Mouse (Mus musculus) embryonic stem cell, embryonic (primary cell): ENCODE data around the gene Frat1.

ENCODE experiments used
- CTCF ChIA-PET, 4 experiments: fragments of 300-600 bp in 2 of 4; fragments of 350-600 bp in 2 of 4; sonication (Branson Sonifier 250); formaldehyde crosslinking; loops; one replicate each; lab custom pipeline; 2022; ENCODE audit warnings: inconsistent platforms in 2 of 4; lab: Charles Lee
- POLR2A ChIA-PET, 4 experiments: fragments of 300-600 bp in 2 of 4; fragments of 350-600 bp in 2 of 4; sonication (Branson Sonifier 250); formaldehyde crosslinking; loops; one replicate each; lab custom pipeline; 2022; ENCODE audit warnings: antibody characterized with exemption in 4 of 4, inconsistent platforms in 1 of 4; lab: Charles Lee

The Frat1 gene

GRCm38 (mm10) chr19:41831718-41832391, 2.1 kb downstream of the Frat1 start:
- CTCF ChIA-PET = interaction anchor here in 1 of 4 experiments (2.0 kb wide), 1 partner anchor 29 kb away, joined by 5 read pairs; no protein-coding TSS in a partner anchor

DNA sequence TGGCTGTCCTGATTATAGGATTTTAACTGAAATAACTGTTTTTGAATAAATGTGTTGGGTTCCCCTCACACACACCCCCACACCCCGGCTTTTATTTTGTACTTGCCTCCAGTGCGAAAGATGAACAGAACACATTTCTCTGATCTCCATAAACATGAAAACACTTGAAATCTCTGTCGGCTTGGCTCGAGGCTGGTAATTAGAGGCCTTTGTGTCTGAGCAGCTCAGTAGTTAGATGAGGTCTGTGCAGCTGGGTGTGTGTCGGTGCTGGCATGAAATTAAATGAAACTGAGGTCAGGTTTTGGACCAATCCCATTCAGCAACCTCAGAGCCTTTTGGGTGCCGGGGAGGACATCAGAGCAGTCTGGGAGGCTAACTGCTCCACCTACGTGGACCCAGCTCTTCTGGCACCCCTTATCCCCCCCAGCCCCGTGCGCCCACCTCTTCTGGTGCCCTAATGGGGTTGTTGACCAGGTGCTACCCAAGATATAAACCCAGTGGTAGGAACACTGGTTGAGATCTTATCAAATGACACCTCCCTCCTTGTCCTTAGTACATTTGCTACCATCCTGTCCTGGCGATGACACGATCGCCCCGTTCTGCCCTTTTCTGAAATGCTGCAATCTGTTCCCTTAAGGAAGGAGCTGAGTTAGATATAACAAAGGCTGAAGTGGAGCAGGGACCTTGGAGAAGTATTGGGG, 2.9 kb downstream of the Frat1 start:
- ChIA-PET CTCF (interaction anchor here in 1 of 4 experiments (2.0 kb wide), 1 partner anchor 29 kb away, joined by 5 read pairs; no protein-coding TSS in a partner anchor), POLR2A (interaction anchor here in 2 of 4 experiments (0.8 to 2.8 kb wide), 6 partner anchors 10 to 44 kb away, joined by 4 to 10 read pairs (median 6); partner anchors contain the start of gene Frat2 (in 1 of the 2))

More at GRCm38 (mm10) chr19:41831718-41832391, 2.1 kb downstream of the Frat1 start:
- POLR2A ChIA-PET = interaction anchor here in 3 of 4 experiments (0.6 to 2.8 kb wide), 9 partner anchors 8 to 214 kb away, joined by 3 to 10 read pairs (median 5); partner anchors contain the start of genes Frat2 (in 1 of the 3), Hoga1 (in 1 of the 3) and Pgam1 (in 1 of the 3)

DNA sequence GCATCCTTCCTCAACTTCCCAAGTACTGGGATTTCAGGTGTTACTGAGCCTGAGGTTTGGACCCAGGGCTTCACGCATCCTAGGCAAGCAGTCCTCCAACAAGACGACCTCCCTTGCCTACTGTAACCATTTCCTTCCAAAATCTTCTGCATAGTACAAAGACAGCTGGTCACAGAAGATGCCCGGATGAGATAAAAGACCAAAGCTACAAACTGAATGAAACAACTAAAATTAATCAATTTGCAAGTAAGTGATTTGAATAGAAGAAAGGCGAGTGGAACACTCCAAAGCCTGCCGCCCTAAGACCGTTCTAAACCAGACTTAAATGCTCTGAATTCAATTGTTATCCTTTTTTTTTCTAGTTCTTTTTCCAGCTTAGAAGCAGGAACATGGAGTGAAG, 5.6 kb downstream of the Frat1 start:
- POLR2A ChIA-PET = interaction anchor here in 1 of 4 experiments (0.6 to 2.2 kb wide), 4 partner anchors 12 to 246 kb away, joined by 3 to 5 read pairs (median 4); partner anchors contain the start of gene Frat2
- CTCF ChIA-PET = interaction anchor here in 1 of 4 experiments (0.6 kb wide), 1 partner anchor 518 kb away, joined by 4 read pairs; no protein-coding TSS in a partner anchor

- POLR2A ChIA-PET = interaction anchor here in 1 of 4 experiments (0.6 to 2.2 kb wide), 4 partner anchors 12 to 649 kb away, joined by 3 to 5 read pairs (median 4); partner anchors contain the start of gene Frat2
- CTCF ChIA-PET = interaction anchor here in 2 of 4 experiments (0.6 to 0.8 kb wide), 2 partner anchors 33 to 518 kb away, joined by 3 to 4 read pairs; no protein-coding TSS in a partner anchor
Measured at GRCm38 (mm10) chr19:41835816-41836215, 6.0 kb downstream of the Frat1 start.

GRCm38 (mm10) chr19:41836719-41837118, 6.9 kb downstream of the Frat1 start:
- POLR2A ChIA-PET = interaction anchor here in 2 of 4 experiments (0.6 to 2.2 kb wide), 4 partner anchors 11 to 598 kb away, joined by 3 to 5 read pairs (median 3); partner anchors contain the start of gene Frat2 (in 1 of the 2)

DNA sequence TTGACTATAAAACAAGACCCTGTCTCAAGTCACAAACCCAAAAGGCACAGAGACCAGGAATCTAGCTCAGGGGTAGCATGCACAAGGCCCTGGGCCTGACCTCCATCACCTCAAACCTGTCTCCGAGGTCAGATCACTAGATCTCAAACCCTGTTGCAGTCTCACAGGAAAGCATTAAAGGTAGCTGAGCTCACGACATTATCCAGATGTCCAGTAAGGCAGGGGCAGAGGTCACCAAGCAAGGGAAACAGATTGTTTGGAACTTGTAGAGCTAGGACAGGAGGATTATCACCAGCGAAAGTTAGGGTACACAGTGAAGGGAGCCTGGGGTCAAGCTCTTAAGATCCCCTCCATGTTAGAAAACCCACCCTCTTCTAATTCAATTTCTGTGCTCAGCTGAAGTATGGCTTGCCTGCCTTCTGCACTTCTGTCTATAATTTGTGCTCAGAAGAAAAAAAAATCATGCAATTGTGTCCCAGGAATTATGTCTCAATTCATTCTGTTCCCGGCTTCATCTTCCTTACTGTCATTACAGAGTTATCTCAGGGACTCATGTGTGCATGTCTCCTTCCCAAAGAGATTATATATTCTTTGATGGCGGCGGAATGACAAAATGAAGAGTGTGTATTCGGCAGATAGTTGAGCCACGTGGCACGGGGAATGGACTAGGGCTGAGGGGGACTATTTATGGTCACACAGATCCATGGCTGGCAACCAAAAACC, 7.6 kb downstream of the Frat1 start:
- ChIA-PET CTCF (interaction anchor here in 2 of 4 experiments (0.5 to 0.7 kb wide), 4 partner anchors 9 to 117 kb away, joined by 3 to 24 read pairs (median 4); no protein-coding TSS in a partner anchor), POLR2A (interaction anchor here in 1 of 4 experiments (1.1 to 2.2 kb wide), 2 partner anchors 10 to 35 kb away, joined by 3 to 5 read pairs; partner anchors contain the start of gene Frat2)

More at GRCm38 (mm10) chr19:41836719-41837118, 6.9 kb downstream of the Frat1 start:
- CTCF ChIA-PET = interaction anchor here in 1 of 4 experiments (0.6 to 0.7 kb wide), 2 partner anchors 17 to 95 kb away, joined by 4 to 24 read pairs; no protein-coding TSS in a partner anchor

GRCm38 (mm10) chr19:41837917-41838261, 8.1 kb downstream of the Frat1 start:
- ChIA-PET CTCF (interaction anchor here in 1 of 4 experiments (0.5 kb wide), 1 partner anchor 9 kb away, joined by 3 read pairs; no protein-coding TSS in a partner anchor), POLR2A (no interaction called here)

DNA sequence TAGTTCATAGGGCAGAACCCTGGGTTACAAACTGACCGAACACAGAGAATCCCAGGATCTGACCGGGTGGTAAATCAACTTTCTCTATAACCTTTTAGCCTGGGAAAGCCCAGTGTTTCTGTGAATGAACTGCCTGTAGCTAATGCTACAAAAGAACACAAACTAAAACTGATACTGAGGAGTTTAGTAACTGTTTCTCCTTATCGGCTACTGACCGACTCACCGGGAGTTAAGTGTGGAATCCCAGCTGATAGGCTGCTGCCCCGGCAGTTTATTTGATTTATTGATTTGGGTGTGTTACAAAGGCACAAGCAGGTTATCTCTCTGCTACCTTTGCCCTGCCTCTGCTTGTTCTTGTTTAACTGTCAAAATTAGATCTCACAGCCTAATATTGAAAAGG, 9.0 kb downstream of the Frat1 start:
- ChIA-PET POLR2A (no interaction called here), CTCF (interaction anchor here in 1 of 4 experiments (0.6 kb wide), 1 partner anchor 16 kb away, joined by 3 read pairs; no protein-coding TSS in a partner anchor)

GRCm38 (mm10) chr19:41839685-41840084, 9.9 kb downstream of the Frat1 start:
- POLR2A ChIA-PET = interaction anchor here in 2 of 4 experiments (0.6 to 1.1 kb wide), 2 partner anchors 19 to 1779 kb away, joined by 3 to 4 read pairs; no protein-coding TSS in a partner anchor
- CTCF ChIA-PET = interaction anchor here in 1 of 4 experiments (1.2 kb wide), 1 partner anchor 9 kb away, joined by 3 read pairs; no protein-coding TSS in a partner anchor

DNA sequence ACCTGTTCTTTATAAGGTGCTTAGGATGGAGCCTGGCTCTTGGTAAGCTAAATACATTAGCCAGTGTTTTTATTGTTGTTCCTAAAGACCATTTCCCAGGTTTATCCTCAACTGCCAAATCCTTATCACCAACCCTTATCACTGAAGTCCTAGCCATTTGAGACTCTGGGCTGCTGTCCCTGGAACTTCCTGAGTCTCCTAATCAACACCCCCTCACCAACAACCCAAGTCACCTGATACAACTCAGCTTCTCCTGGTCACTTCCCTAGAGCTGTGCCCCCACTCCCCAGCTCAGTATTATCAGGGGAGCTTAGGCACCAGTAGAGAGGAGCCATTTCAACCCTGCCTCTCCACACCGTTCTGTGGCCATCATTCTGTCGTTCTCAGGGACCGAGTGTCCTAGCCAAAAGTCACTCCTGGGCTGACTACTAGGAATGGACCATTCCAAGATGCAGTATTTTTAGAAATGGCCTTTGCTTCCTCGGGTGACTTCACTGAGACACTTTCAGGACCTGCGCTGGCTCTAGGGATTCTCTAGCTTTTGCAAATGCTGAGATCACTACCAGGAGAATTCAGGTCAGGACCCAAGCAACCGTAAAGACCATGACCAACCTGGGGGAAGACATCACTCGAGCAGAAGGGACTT, 11.5 kb downstream of the Frat1 start:
- CTCF ChIA-PET = no interaction called here
- POLR2A ChIA-PET = no interaction called here

DNA sequence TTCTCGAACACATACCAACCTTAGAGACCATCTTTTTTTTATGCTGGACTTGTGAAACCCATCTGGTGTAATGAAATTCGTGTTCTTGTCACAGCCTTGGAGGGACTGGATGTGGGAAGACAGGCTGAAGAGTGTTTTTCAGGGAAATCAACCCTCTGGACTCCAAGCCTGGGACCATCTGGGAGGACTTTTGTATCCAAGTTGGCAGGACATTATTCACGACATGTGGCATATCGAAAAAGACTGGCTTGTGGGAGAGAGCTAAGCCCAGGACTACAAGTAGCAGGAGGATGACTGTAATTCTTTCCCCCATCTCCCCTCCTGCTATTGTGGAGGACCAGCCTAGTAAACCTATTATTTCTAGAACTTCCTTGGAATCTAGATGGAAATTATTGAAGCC, 12.4 kb downstream of the Frat1 start:
- CTCF ChIA-PET = no interaction called here
- POLR2A ChIA-PET = interaction anchor here in 2 of 4 experiments (0.9 to 1.4 kb wide), 2 partner anchors 9 kb away, joined by 5 to 7 read pairs; no protein-coding TSS in a partner anchor

GRCm38 (mm10) chr19:41842706-41843105, 12.9 kb downstream of the Frat1 start:
- CTCF ChIA-PET = no interaction called here
- POLR2A ChIA-PET = interaction anchor here in 3 of 4 experiments (0.9 to 1.7 kb wide), 3 partner anchors 9 to 14 kb away, joined by 3 to 7 read pairs (median 5); no protein-coding TSS in a partner anchor

GRCm38 (mm10) chr19:41844345-41844744, 14.6 kb downstream of the Frat1 start:
- CTCF ChIA-PET = interaction anchor here in 1 of 4 experiments (0.6 kb wide), 1 partner anchor 89 kb away, joined by 3 read pairs; no protein-coding TSS in a partner anchor
- POLR2A ChIA-PET = interaction anchor here in 2 of 4 experiments (0.6 to 1.7 kb wide), 3 partner anchors 13 to 816 kb away, joined by 3 read pairs; no protein-coding TSS in a partner anchor

GRCm38 (mm10) chr19:41846366-41847090, 16.8 kb downstream of the Frat1 start:
- ChIA-PET POLR2A (interaction anchor here in 3 of 4 experiments (0.5 to 2.5 kb wide), 11 partner anchors 11 to 432 kb away, joined by 3 to 14 read pairs (median 5); partner anchors contain the start of genes Ankrd2 (in 1 of the 3), Frat1 (in 1 of the 3) and Pi4k2a (in 1 of the 3)), CTCF (interaction anchor here in 3 of 4 experiments (0.5 to 1.4 kb wide), 5 partner anchors 9 to 581 kb away, joined by 3 to 16 read pairs (median 4); no protein-coding TSS in a partner anchor)

DNA sequence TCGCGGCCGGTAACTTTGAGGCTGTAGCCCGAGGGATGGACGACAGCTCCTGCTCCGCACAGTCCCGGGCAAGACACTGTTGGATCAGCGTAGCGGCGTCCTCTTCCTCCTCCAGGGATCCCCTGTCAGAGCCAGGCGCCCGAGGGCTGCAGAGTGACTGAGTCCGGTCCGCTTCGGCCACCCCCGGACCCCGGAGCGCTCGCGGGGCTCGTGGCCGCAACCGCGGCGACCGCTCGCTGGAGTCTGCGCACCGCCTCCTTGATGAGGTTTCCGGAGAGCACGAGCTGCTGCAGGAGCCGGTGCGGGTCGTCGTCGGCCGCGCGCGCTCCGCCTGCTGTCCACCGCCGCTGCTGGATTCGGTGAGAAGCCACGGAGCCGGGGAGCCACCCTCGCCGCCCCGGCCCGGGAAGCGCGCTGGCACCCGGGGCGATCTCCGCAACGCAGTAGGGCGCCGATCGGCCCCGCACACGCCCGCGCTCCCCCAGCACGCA, 17.4 kb downstream of the Frat1 start:
- CTCF ChIA-PET = interaction anchor here in 3 of 4 experiments (0.5 to 1.4 kb wide), 4 partner anchors 36 to 581 kb away, joined by 3 to 16 read pairs (median 4); no protein-coding TSS in a partner anchor
- POLR2A ChIA-PET = interaction anchor here in 3 of 4 experiments (0.5 to 2.5 kb wide), 14 partner anchors 11 to 433 kb away, joined by 3 to 14 read pairs (median 5); partner anchors contain the start of genes Frat1 (in 2 of the 3), Ankrd2 (in 1 of the 3), Exosc1 (in 1 of the 3) and Pi4k2a (in 1 of the 3)
